ENCODE assay signal across 25 mouse cellular contexts in the genomic region with DNA sequence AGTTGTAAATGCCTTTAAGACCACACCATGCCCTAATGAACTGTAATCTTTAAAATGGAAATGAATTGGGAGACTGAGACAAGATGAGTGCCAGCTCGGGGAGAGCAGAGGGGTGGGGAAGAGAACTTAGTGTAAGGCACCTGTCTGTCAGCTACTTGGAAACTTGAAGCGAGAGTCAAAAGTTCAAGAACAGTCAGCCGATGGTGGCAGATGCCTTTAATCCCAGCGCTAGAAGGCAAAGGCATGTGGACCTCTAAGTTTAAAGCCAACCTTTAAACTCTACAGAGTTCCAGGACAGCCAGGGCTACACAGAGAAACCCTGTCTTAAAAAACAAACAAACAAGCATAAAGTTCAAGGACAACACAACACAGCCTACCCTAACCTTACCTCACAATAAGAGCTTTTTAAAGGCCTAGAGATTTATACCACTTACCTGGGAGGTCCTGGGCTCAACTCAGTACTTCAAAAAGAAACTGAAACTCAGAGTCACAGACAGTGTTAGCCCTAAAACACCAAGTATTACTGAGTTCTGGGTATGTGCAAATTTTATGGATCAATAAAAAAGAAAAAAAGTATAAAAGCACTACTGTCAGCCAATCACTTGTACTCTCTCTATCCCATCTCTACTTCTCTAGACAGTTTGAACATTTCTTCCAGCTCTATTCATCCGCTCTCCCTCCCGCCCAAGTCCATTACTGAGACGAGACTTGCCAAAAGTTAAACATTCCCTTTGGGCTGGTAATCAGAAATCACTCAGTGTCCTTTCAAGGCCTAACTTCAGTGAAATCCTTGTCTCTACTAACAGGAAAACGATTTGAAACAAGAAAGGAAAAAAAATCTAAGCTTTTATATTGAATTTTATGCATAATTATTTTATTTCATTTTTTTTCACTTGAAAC. TPM values are rescaled to one million over a fixed set of nuclear protein-coding genes. Genes with fewer than 3 reads are reported as not detected.
DNase-seq lines count a peak whose midpoint lies in the region; ATAC-seq and TF ChIP-seq lines count a peak whose summit lies in the region.
"Had no signal": no experiment of that assay in that cellular context is flagged by ENCODE, and none has a peak within 500 bp of the region (broad histone marks: within the 10 kb centered on the region; RNA-seq: fewer than 3 reads in every experiment).

No protein-coding gene starts in this region.

- no peak for ATAC-seq in kidney, embryonic 14.5 days (ENCODE audit: low FRiP score, low TSS enrichment)
- no peak for ATAC-seq in hindbrain, postnatal 0 days
- ATAC-seq: forebrain, postnatal 0 days; Patski had no signal

- no peak for TF ChIP-seq CTCF in gastrocnemius, adult 2 months (IDR thresholded peaks at IDR 0.05)
- no peak for TF ChIP-seq CTCF in hindbrain, postnatal 0 days (IDR thresholded peaks at IDR 0.05; ENCODE audit: low read depth)

- no peaks in the 10 kb centered on the region for H3K27me3 ChIP-seq in kidney, embryonic 14.5 days (ENCODE audit: control insufficient read depth, insufficient read depth, low read length)
- no peaks in the 10 kb centered on the region for H3K27me3 ChIP-seq in hindbrain, postnatal 0 days (ENCODE audit: insufficient read depth, low read length)
- H3K27me3 ChIP-seq: embryonic facial prominence, embryonic 12.5 days; heart, embryonic 15.5 days; hindbrain, embryonic 13.5 days; limb, embryonic 12.5 days; Patski had no signal

- peaks cover 19% of the 10 kb centered on the region for H3K4me1 ChIP-seq in kidney, embryonic 14.5 days (ENCODE audit: control insufficient read depth, insufficient read depth, low read length)
- peaks cover 10% of the 10 kb centered on the region for H3K4me1 ChIP-seq in hindbrain, postnatal 0 days (ENCODE audit: insufficient read depth, low read length)

- DNase-seq in gastrocnemius, adult 2 months, result no peak
- DNase-seq in gastrocnemius, postnatal 4 days (ENCODE audit: low spot score in 2 of 2), result no peak
- DNase-seq in kidney, adult 9 months, result peak; percentile 63
- DNase-seq in kidney, postnatal 36 days, result peak; percentile 29 to 55
- peak; percentile 20 for DNase-seq in yolk sac, embryonic 10.5 days (ENCODE audit: low spot score)
- no peak for DNase-seq in hindbrain, postnatal 0 days (ENCODE audit: low spot score)
- no peak for DNase-seq in left cerebral cortex, adult 9 months (ENCODE audit: low spot score in 2 of 2)
- DNase-seq: cerebellum, adult 18-20 months; cerebellum, postnatal 14 days; forebrain, postnatal 0 days; gastrocnemius, postnatal 36 days; heart, postnatal 36 days; lung, embryonic 14.5 days; lung, postnatal 4 days; midbrain, embryonic 14.5 days; thymus, adult 18-20 months; thymus, postnatal 4 days had no signal

- intact Hi-C loops in gastrocnemius, adult 2 months (cut with DNase I), result no loop called here

- no peaks in the 10 kb centered on the region for H3K36me3 ChIP-seq in kidney, embryonic 14.5 days (ENCODE audit: control insufficient read depth, insufficient read depth, low read length)
- H3K36me3 ChIP-seq in hindbrain, postnatal 0 days (ENCODE audit: insufficient read depth, low read length), result no peaks in the 10 kb centered on the region
- H3K36me3 ChIP-seq: embryonic facial prominence, embryonic 12.5 days; heart, embryonic 15.5 days; hindbrain, embryonic 13.5 days; limb, embryonic 12.5 days had no signal

- no peak overlapping the region for H3K4me3 ChIP-seq in gastrocnemius, adult 2 months
- no peak overlapping the region for H3K4me3 ChIP-seq in kidney, embryonic 14.5 days (ENCODE audit: low read length)
- H3K4me3 ChIP-seq in hindbrain, postnatal 0 days (ENCODE audit: low read length), result no peak overlapping the region
- H3K4me3 ChIP-seq: embryonic facial prominence, embryonic 12.5 days; heart, embryonic 15.5 days; hindbrain, embryonic 13.5 days; layer of hippocampus, adult 2 months; limb, embryonic 12.5 days had no signal

- H3K27ac ChIP-seq in gastrocnemius, adult 2 months, result peak overlapping the region; percentile 38
- H3K27ac ChIP-seq in kidney, embryonic 14.5 days (ENCODE audit: low read depth, low read length), result no peak overlapping the region
- no peak overlapping the region for H3K27ac ChIP-seq in hindbrain, postnatal 0 days
- H3K27ac ChIP-seq: embryonic facial prominence, embryonic 12.5 days; heart, embryonic 15.5 days; hindbrain, embryonic 13.5 days; layer of hippocampus, adult 2 months; limb, embryonic 12.5 days had no signal

- WGBS in kidney, embryonic 14.5 days, result 70% methylated on average over 8 of the region's 8 CpGs
- 72% methylated on average over 8 of the region's 8 CpGs for WGBS in hindbrain, postnatal 0 days

- H3K4me2 ChIP-seq in kidney, embryonic 14.5 days (replicated peaks; ENCODE audit: low read depth, low read length), result no peak overlapping the region
- H3K4me2 ChIP-seq in hindbrain, postnatal 0 days (ENCODE audit: low read depth, low read length), result no peak overlapping the region
- H3K4me2 ChIP-seq: embryonic facial prominence, embryonic 12.5 days; heart, embryonic 15.5 days; hindbrain, embryonic 13.5 days; limb, embryonic 12.5 days; lung, embryonic 14.5 days had no signal

- no peaks in the 10 kb centered on the region for H3K9me3 ChIP-seq in kidney, embryonic 14.5 days (ENCODE audit: control insufficient read depth, low read length)
- H3K9me3 ChIP-seq in hindbrain, postnatal 0 days (ENCODE audit: low read length), result no peaks in the 10 kb centered on the region
- H3K9me3 ChIP-seq: embryonic facial prominence, embryonic 12.5 days; G1E; heart, embryonic 15.5 days; hindbrain, embryonic 13.5 days; limb, embryonic 12.5 days had no signal

- no peak overlapping the region for H3K9ac ChIP-seq in kidney, embryonic 14.5 days (ENCODE audit: low read depth, low read length)
- H3K9ac ChIP-seq in hindbrain, postnatal 0 days (replicated peaks; ENCODE audit: low read length), result no peak overlapping the region
- H3K9ac ChIP-seq: embryonic facial prominence, embryonic 12.5 days; forebrain, postnatal 0 days; heart, embryonic 15.5 days; hindbrain, embryonic 13.5 days; limb, embryonic 12.5 days; lung, embryonic 14.5 days had no signal

RNA-seq across cellular contexts. Expression of a gene that starts 4.3 kb away (rescaled TPM):
- 100 to 1,000 TPM; 100 to 106 TPM for total RNA-seq in gastrocnemius, adult 2 months (2021)
- 100 to 1,000 TPM in 1 of 2 experiments, 10 to 100 TPM in 1; 98.9 to 107 TPM for total RNA-seq in gastrocnemius, postnatal 4 days (2021)
- polyA plus RNA-seq in kidney, embryonic 14.5 days (2014; fragmentation: Nextera tagmentation; extraction: Ambion mirVana), result 49.4 and 77.7 TPM in 2 replicates
- 57.4 and 61.3 TPM in 2 replicates for total RNA-seq in hindbrain, postnatal 0 days (2014; rRNA removed)
- polyA plus RNA-seq in hindbrain, postnatal 0 days (2015; fragmentation: Nextera tagmentation; extraction: Ambion mirVana), result 87.1 and 90.4 TPM in 2 replicates

RNA-seq across cellular contexts. Expression of a gene that starts 4.5 kb away (rescaled TPM):
- 100 to 1,000 TPM in 1 of 2 experiments, 10 to 100 TPM in 1; 92.4 to 148 TPM for total RNA-seq in gastrocnemius, adult 2 months (2021)
- total RNA-seq in gastrocnemius, postnatal 4 days (2021), result 10 to 100 TPM; 35.5 to 36.4 TPM
- 6.9 and 8.1 TPM in 2 replicates for polyA plus RNA-seq in kidney, embryonic 14.5 days (2014; fragmentation: Nextera tagmentation; extraction: Ambion mirVana)
- total RNA-seq in hindbrain, postnatal 0 days (2014; rRNA removed), result 8.0 and 10.7 TPM in 2 replicates
- 2.3 and 2.8 TPM in 2 replicates for polyA plus RNA-seq in hindbrain, postnatal 0 days (2015; fragmentation: Nextera tagmentation; extraction: Ambion mirVana)

Comparison
In these comparisons a context has a peak if more than half of its experiments do, and no peak if none do; other contexts are left out.
1. DNase-seq: peak in kidney, adult 9 months (single experiment), kidney, postnatal 36 days (2 of 2) and yolk sac, embryonic 10.5 days (single experiment); none in gastrocnemius, adult 2 months (single experiment), gastrocnemius, postnatal 4 days (0 of 2), hindbrain, postnatal 0 days (single experiment) and left cerebral cortex, adult 9 months (0 of 2).